Mouse (Mus musculus): Measurements from ENCODE around the gene Pou5f1.
"Not testable (repeated sequence)": the region's sequence is repeated elsewhere in the genome, so short reads cannot be mapped to it uniquely, and the experiment has no call there.

Gene Pou5f1

DNA sequence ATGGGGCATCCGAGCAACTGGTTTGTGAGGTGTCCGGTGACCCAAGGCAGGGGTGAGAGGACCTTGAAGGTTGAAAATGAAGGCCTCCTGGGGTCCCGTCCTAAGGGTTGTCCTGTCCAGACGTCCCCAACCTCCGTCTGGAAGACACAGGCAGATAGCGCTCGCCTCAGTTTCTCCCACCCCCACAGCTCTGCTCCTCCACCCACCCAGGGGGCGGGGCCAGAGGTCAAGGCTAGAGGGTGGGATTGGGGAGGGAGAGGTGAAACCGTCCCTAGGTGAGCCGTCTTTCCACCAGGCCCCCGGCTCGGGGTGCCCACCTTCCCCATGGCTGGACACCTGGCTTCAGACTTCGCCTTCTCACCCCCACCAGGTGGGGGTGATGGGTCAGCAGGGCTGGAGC, at the start of gene Pou5f1:
Gene Pou5f1, plus strand, starts transcription at position 243 of the 400 bp plus-strand sequence.
- no peak for DNase-seq (ENCODE audit: low spot score)

DNA sequence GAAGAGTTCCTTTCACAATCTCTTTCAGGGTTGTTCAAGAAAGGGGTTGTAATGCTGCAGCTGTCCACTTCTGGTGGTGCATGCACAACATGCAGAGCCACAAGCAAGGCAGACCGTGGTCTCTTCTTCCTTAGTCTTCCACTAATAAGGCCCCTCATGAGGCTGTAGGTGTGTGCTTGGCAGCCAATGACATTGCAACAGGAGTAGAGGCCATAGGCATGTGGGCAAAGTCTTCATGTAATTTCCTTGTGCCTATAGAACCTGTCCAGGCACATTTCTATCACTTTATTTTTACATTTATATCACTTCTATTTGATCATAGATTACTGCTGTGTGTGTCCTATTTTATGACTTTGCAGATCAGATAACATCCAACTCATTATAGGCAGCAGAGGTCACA, 47.6 kb upstream of the Pou5f1 start:
- not testable (repeated sequence) for DNase-seq (ENCODE audit: low spot score)

DNA sequence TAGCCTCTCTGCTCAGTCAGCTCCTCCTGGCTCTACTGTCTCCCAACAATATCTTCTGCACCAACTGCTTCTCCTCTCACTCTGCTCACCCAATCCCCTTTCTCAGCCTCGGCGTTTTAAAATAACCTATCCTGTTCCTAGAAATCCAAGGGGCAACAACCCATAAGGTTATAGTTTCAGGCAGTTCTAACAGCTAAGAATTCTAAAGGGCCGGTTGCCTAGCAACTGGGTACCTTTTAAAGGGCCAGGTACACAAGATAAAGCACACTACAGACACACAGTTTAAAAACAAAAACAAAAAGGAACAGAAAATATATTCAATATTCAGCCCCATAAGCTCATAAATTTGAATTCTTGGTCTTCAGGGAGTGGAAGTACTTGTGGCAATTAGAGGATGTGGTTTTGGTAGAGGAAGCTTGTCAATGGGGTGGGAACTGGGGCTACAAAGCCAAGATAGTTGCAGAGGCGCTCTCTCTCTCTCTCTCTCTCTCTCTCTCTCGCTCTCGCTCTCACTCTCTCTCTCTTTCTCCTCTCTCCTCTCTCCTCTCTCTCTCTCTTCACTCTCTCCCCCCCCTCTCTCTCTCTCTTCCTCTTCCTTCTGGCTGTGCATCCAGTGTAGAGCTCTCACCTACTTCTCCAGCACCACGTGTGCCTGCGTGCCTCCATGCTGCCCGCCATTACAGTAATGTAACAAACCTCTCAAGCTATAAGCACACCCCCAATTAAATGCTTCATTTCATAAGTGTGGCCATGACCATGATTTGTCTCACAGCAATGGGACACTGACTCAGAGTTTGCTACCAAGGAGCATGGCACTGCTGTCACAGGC, 45.1 kb upstream of the Pou5f1 start:
- not testable (repeated sequence) for DNase-seq (ENCODE audit: low spot score)

DNA sequence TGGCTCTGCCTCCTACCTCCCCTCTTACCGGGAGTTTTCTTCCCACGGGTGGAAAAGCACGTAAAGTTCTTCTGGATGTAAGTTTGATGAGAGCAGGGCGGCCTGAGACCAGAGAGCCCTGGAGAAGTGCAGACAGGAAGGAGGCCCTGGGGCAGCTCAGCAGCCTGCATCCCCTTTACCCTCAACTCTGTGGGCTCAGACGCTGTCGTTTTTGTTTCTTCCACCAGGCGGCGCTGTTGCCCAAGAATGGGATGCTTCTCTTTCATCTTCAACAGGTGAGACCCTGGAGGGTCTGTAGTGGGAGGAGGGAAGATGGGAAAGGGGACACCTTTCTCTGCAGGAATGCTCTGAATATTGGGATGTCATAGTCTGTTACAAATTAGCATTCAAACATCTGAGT, 40.2 kb upstream of the Pou5f1 start:
- DNase-seq (ENCODE audit: low spot score) = not testable (repeated sequence)

DNA sequence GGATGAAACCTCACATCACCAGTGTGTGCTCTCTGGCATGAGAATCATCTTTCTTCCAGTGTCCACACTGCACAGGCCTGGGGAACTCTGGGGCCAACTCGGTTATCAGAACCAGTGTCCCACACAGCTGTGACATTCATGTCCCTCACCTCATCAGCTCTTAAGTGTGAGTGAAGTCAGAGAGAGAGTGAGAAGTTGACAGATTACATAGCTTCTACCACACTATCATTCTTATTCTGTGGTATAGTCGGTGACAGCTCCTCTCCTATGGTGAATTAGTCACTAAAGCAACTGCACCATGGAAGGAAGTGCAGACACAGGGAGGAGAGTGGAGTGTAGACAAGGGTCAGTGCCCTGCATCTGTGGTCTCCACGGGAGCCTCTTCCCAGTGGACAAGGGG, 36.9 kb upstream of the Pou5f1 start:
- DNase-seq (ENCODE audit: low spot score) = not testable (repeated sequence)

DNA sequence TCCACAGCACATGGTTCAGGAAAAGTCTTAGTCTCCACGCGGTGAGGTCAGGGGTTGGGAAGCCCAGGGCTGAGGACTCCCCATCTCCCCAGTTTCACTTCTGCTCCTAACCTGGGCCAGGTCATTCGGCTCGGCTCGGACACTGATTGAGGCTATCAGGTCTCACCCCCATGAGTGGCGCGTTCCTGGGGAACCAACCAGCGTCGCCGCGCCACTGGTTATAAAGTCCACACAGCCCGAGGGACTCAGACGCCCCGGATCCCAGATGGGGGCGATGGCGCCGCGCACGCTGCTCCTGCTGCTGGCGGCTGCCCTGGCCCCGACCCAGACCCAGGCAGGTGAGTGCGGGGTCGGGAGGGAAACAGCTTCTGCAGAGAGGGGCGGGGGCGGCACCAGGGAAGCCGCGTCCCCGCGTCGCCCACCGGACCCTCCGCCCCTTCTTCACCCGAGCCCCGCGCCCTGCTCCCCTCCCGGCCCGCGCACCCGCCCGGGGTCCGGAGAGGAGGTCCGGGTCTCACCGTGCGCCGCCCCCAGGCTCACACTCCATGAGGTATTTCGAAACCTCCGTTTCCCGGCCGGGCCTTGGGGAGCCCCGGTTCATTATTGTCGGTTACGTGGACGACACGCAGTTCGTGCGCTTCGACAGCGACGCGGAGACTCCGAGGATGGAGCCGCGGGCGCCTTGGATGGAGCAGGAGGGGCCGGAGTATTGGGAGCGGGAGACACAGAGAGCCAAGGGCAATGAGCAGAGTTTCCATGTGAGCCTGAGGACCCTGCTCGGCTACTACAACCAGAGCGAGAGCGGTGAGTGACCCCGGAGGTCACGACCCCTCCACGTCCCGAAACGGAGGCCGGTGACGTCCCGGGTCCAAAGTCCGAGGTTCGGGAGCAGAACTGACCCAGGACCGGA, 35.7 kb upstream of the Pou5f1 start, which contains the start of gene H2-Q10:
Gene H2-Q10, plus strand, starts transcription at position 248 of the 910 bp plus-strand sequence.
- DNase-seq (ENCODE audit: low spot score) = no peak

DNA sequence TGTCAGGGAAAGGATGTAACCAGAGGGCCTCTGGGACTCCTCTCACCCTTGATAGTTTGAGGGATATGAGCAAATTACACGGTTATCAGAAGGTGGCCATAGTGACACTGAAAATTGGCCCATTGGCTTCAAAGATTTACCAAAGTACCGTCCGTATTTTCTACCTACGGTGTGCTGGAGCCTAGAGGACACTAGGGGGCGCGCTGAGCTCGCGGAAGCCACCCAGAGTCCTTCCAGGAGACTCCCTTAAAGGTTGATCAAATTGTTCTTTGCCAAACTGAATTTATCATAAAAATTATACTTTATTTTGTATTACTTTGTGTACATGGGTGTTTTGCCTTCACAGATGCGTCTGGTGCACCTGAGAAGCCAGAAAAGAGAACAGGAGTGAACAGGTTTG, 21.8 kb upstream of the Pou5f1 start:
- peak; percentile 62 for DNase-seq (ENCODE audit: low spot score)

DNA sequence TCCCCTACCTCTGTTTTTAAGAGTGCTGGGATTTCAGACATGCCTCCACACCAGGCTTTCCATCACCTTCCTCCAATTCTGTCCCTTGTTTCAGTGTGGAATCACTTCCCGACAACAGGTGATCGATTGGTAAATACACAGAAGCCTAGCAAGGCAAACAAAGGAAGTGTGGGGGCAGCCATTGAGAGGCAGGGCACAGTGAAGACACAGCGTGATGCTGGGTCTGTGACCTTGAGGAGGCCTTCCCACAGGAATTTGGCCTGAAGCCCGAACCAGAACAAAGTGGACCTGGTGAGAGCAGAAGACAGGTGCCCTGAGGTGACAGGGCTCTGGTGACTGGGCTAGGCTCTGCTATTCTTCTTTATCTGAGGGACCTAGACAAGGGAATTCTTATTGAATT, 20.1 kb upstream of the Pou5f1 start:
- DNase-seq (ENCODE audit: low spot score) = no peak

DNA sequence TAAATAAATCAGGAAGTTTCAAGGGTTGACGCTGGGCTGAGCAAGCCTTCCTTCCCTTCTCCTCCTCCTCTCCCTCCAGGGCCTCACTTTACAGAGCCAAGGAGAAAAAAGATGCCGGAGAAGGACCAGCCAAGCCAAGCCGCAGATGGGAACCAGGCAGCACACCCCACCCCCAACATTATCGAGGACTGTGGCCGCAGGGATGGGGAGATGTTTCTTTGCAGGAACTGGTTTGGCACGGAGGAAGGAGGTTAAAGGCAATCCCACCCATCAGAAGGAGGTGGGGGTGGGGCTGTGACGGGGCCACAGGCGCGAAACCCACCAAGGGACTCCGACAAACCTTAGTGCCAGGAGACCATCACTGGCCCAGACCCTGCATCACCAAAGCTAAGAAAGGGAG, 19.1 kb upstream of the Pou5f1 start:
- DNase-seq (ENCODE audit: low spot score) = no peak

DNA sequence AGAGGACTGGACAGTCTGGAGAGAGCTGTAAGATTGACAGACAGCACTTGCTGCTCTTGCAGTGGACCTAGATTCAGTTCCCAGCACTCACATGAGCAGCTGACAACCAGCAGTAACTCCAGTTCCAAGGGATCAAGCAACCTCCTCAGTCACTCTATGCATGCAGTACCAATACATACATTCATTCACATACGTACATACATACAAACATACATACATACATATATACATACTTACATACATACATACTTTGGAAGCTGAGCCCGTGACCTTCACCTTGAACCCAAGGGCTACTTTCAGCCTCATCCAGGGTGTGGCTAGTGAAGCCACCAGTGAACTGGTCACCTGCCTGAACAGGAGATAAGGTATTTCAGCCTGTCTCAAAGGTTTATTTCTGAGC, 17.8 kb upstream of the Pou5f1 start:
- DNase-seq (ENCODE audit: low spot score) = no peak

DNA sequence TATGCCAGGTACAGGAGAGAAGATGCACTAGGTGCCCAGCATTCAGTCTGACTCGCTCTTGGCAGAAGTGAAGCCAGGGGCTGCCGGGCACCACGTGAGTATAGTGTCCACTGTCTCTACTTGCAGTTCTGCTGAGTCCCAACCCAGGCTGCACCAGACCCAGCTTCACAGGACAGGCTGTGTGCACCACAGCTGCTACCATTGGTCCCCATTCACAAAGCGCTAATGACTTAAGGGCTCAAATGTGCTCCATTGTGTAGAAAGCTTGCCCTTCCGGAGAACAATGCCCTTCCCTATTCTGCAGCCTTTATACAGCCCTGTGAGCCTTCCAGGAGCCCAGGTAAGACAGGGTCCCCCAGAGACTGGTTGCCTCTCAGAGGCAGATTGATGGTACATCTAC, 15.5 kb upstream of the Pou5f1 start:
- no peak for DNase-seq (ENCODE audit: low spot score)

DNA sequence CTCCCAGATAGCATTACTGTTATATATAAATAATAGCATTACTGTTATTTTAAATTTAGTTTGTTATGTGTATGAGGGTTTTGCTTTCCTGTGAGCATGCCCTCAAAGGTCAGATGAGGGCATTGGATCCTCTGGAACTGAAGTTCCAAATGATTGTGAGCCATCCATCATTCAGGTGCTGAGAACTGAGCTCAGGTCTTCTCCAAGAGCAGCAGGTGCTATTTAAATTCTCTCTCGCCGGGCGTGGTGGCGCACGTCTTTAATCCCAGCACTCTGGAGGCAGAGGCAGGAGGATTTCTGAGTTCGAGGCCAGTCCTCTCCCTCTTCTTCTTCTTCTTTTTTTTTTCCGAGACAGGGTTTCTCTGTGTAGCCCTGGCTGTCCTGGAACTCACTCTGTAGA, 8.7 kb upstream of the Pou5f1 start:
- DNase-seq (ENCODE audit: low spot score) = no peak

DNA sequence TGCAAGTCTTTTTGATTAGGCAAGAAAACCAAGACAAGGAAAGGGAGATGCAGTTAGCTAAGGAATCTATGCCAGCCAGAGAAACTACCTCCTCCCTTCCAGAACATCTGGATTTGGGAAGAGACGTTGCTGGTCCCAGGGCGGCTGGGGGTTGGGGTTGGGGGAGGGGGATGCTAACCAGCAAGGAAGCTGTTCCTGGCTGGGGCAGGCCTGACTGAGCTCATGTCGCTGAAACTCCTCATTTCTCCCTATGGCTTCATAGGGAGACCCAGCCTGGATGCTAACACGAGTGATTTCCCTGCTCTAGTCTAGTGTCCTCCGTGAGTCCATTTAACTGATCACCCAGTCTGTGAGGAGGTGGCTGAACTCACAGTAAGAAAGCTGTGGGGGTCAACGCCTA, 3.6 kb upstream of the Pou5f1 start:
- no peak for DNase-seq (ENCODE audit: low spot score)

DNA sequence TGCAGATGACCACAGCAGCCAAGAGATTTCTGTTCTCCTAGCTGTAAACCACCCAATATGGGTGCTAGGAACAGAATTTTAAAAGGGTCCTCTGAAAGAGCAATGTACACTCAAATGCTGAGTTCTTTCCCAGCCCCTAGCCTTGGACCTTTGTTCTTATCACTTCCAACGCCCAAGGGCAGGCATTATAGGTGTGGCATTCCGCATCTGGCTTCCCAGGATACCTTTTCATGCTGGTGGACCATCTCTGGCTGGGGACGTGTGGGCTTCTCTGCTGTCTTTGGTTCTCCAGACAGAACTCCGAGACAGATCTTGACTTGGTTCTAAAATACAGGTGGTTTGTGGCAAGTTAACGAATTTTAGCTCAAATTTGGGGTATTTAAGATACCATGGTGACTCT, 3.1 kb upstream of the Pou5f1 start:
- no peak for DNase-seq (ENCODE audit: low spot score)

DNA sequence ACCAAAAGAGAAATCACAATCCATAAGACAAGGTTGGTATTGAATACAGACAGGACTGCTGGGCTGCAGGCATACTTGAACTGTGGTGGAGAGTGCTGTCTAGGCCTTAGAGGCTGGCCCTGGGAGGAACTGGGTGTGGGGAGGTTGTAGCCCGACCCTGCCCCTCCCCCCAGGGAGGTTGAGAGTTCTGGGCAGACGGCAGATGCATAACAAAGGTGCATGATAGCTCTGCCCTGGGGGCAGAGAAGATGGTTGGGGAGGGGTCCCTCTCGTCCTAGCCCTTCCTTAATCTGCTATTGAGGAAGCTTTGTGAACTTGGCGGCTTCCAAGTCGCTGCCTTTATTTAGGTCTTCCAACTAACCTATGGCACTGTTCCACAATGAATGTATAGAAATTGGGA, 2.0 kb upstream of the Pou5f1 start:
- no peak for DNase-seq (ENCODE audit: low spot score)

DNA sequence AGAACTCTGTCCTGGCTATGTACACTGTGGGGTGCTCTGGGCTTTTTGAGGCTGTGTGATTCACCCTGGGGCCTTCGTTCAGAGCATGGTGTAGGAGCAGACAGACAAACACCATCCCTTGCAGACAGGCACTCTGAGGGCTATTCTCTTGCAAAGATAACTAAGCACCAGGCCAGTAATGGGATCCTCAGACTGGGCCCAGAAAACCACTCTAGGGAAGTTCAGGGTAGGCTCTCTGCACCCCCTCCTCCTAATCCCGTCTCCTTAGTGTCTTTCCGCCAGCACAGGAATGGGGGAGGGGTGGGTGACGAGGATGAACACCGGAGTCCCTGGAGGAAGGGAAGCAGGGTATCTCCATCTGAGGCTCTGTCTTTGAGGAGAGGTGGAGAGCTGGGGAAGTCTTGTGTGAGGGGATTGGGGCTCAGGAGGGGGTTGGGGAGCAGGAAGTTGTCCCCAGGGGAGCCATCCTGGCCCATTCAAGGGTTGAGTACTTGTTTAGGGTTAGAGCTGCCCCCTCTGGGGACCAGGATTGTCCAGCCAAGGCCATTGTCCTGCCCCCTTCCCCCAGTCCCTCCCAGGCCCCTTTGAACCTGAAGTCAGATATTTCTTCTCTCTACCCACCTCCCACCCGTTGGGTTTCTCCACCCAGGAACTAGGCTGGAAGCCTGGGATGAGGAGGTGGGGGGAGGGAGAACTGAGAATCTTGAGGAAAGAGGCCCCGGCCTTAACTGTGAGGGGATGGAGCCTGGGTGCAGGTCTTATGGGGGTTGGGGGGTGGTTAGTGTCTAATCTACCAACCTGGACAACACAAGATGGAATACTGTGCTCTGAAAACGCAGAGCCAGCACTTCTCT, 963 bp upstream of the Pou5f1 start:
- no peak for DNase-seq (ENCODE audit: low spot score)

DNA sequence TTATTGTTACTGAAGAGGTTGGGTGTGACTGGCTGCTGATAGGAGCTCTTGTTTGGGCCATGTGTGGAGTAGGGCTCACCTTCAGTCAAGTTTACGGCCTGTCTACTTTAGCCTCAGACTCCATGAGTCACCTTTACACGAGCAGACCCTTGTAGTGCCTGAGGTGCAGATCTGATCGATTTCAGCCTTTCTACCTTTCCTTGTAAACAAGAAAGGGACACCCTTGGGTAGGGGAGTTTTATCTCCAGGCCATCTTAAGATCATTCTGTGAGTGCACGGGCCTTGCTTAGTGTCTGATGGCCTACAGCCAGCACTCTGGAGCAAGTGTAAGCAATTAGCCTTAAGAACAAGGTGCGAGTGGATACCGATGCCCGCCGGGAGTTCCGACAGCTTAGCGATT, 1.1 kb downstream of the Pou5f1 start:
- no peak for DNase-seq (ENCODE audit: low spot score)

DNA sequence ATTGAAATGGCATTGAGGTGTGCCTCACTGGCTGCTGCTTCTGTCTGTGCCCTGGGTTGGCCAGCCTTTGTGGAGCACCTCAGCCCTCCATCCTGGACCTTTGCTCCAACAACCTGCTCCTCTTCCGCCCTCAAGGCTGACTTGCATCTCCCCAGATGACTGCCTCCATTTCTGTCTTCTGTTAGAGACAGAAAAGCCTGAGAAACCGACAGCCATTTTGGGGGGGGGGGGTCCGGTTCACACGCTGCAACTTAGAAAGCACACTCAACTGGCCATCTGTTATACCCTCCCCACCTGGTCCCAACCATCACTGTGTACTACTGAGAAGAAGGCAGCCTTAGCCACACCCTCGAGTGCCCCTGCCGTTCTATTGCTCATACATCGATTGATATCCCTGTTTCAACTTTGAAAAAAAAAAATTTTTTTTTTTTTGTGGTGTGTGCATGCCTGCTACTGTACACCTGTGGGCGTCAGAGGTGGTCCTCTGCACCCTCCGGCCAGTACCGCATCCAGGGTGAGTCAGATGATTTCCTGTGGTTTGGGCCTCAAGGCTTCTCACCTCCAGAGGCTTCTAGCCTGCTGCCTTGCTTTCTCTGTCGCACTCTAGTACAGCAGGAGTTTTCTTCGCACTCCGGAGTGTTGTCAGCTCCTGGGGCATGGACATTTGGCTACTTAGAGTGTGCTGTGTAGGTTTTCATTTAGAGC, 1.9 kb downstream of the Pou5f1 start:
- no peak for DNase-seq (ENCODE audit: low spot score)

DNA sequence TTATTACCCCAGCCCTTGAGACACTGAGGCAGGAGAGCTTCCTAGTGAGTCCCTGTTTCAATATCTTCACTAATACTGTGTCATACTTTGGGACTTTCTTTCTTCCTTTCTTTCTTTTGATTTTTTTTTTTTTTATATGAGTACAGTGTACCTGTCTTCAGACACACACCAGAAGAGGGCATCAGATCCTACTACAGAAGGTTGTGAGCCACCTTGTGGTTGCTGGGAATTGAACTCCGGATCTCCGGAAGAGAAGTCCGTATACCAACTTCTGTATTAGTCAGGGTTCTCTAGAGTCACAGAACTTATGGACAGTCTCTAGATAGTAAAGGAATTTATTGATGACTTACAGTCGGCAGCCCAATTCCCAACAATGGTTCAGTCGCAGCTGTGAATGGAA, 2.5 kb downstream of the Pou5f1 start:
- DNase-seq (ENCODE audit: low spot score) = not testable (repeated sequence)

DNA sequence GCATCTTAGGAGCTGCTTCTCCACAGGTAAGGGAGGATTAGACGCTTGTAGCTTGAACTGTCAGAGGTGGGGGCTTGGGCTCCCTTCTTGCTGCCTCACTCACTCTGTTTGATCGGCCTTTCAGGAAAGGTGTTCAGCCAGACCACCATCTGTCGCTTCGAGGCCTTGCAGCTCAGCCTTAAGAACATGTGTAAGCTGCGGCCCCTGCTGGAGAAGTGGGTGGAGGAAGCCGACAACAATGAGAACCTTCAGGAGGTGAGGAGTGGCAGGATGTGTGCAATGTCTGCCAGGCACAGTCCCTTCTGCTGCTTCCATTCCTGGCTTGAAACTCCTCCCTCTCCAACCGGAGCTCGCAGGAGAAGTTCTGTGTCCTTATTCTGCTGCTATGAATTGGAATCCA, 3.5 kb downstream of the Pou5f1 start:
- no peak for DNase-seq (ENCODE audit: low spot score)

DNA sequence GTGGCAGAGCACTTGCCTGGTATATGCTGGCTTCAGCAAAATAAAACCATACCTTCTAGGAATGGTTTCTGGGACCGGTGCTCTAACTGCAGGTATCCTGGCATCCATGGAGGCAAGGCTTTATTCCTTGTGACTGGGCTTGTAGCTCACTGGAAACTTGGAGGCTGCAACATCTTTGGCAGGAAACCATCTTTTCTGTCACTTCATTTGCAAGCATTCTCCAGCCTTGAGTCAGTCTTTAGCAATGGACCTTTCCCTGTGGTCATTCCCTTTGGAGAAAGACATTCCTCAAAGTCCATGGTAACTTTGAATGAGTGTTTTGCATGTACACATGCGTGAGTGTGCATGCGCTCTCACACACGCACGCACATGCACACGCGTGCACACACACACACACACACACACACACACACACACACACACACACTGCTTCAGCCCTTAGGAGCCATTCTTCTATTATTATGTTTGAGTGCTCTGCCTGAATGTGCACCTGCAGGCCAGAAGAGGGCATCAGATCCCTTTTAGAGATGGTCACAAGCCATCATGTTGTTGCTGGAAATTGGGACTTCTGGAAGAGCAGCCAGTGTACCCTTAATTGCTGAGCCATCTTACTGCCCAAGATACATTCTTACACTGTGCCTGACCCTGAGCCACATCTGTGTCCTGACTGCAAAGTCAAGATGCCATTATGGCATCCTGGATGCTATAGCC, 7.3 kb downstream of the Pou5f1 start:
- DNase-seq (ENCODE audit: low spot score) = no peak
